Mouse (Mus musculus) CD4-positive helper T cell, adult 2 months (primary cell): ENCODE measurements around the gene Gm20532.

Source experiments
- DNase-seq: peaks from one replicate; pipeline ENCODE4 v3.0.0-alpha.2; 2012; ENCODE audit warnings: low read depth, missing footprints, low spot score

Gene Gm20532

DNA sequence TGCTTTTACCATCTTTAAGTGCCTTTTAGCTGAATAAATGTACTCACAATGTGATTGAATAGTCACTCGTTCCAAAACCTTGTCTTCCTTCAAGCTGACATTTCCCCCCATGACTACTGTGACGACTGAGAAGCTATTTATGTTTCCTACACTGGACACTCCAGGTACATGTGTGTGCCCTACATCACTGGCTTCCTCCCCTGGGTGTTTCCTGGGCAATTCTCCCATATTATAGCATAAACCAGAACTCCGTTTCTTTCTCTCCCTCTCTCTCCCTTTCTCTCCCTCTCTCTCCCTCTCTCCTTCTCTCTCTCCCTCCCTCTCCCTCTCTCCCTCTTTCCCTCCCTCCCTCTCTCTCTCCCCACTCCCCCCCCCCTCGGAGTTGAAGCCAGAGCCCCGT lies 12.6 kb upstream of the Gm20532 start:
- no peak for DNase-seq

DNA sequence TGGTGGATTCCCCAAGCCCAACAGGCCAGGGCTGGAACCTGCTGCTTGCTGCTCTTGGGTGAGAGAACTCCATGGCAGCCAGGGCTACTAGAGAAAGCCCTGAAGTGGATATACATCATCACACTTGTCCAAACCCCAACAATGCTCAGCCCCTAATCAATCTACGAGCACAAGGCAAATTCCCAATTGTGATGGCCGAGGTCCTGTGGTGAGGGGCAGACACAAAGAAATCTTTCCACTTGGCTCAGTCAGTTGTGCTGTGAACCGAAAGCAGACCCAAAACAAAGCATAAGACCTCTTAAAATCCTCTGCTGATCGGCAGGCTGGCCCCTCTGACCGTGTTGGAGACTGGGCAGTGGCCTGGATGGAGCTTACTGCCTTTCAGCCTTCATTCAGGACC lies 11.6 kb upstream of the Gm20532 start:
- no peak for DNase-seq

DNA sequence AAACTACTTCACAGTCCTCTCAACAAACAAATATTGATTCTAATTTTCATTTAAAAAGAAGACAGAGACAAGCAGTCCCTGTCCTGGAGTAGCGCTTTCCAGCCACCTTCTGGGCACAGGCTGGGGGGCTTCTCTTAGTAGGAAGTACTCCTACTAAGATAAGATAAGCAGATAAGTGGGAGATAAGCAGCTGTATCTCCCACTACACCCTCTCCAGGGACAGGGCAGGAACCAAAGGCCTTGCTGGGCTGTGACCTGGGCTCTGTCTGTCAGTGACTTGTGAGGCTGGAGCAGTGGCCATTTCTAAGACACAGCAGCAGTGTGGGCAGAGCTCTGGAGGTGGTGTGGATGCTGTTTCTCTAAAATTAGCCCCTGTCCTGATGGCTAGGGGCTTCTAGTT lies 11.1 kb upstream of the Gm20532 start:
- DNase-seq, result no peak

DNA sequence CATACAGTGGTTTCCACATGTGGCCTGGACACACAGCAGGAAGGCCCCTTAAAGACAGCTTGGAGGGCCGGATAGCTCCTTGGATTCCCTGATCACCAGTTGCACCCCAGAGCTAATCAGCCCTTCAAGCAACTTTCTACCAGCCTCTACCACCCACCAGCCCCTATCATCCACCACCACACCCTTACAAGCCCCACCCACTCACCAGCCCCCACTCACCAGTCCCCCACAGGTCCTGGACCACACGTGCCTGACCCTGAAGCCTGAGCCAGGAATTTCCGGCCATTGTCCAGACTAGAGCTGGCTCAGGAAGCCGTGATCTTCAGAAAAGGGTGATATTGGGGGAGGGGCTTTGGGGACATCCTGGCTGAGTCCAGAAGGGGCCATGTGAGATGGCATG lies 10.6 kb upstream of the Gm20532 start:
- no peak for DNase-seq

DNA sequence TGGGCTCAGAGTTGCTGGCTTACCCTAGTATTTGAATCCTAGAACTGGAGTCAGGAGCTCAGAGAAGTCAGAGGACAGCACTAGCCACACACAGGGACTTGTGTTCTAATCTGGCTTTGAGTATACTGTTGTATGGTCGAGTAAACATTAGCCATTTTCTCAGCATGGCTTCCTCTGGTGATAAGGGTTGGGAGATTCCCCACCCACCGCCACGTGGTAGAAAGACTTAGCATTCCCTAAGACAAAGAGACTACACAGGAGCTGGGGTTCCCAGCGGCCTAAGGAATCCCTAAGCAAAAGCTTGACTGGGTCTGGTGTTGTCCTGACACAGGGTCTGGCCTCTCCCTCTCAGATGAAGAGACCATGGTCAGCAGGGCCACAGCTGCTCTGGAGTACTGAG lies 10.0 kb upstream of the Gm20532 start:
- no peak for DNase-seq

DNA sequence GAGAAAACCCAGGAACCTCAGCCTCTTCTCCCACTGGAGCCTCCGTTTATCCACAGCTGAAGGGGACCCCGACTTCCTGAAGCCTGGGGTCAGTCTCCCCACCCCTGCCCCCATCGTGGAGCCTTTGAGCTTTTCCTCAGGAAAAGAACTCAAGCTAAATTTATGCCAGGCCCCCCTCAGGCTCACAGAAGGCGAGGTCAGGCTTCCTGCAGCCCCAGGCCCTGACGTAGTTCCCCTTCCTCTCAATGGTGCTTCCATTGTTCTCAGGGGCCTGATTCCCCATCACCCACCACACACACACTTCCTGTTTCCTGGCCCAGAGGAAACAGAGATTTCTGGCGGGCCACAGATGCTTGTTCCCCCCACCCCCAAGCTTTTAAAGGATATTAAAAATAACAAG lies 8.1 kb upstream of the Gm20532 start:
- DNase-seq, result no peak

DNA sequence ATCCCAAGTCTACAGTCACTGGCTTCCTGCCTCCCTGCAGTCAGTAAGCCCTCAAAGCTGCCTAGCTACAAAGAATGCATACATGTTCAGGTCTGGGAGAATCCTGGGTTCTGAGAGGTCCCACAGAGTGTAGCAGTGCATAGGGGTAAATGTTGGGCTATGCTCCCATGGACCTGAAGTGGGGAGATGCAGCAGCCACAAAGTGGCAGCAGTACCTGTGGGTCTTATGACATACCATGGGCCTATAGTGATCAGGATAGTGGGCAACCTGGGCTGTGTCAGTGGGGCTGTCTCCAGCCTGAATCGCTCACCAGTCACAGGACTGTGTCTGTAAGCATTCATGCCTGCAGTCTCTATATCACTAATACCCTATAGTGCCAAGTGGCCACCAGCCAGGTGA lies 6.7 kb upstream of the Gm20532 start, which contains the start of gene Egfl7:
Egfl7 (plus strand) TSS at position 301 of the 400 bp plus-strand sequence.
- no peak for DNase-seq

DNA sequence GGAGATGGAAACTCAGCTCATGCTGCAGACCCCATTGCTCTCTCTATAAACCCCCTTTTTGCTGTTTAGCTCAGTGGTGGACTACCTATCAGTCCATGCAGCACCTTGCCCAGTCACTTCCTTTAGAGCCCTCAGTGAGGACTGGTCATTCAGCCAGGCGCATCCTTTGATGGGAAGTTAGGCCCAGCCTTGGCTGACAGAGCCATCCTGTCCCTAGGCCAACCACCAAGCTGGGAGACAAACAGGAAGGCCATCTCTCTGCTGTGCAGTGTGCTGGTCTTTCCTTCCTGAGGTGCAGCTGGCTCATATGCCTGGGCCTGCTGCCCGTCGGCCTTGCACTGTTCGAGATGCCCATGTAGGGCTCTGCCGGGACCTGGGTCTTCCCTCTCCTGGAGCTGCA lies 5.7 kb upstream of the Gm20532 start:
- no peak for DNase-seq

DNA sequence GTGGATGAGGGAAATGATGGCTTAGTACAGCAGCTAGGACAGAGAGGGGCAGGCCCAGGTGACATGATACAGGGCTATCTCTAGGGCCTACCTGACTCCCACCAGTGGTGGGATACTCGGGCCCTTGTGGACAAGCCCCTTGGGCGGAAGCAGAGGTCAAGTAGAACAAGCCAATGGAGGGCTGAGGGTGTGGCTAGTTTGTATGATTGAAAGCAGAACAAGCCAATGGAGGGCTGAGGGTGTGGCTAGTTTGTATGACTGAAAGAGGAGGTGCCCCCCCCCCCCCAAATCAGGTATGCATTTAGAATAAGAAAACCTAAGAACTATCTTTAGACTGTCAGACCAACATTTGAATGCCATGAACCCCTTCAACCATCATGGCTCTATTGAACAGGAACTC lies 4.2 kb upstream of the Gm20532 start:
- no peak for DNase-seq

DNA sequence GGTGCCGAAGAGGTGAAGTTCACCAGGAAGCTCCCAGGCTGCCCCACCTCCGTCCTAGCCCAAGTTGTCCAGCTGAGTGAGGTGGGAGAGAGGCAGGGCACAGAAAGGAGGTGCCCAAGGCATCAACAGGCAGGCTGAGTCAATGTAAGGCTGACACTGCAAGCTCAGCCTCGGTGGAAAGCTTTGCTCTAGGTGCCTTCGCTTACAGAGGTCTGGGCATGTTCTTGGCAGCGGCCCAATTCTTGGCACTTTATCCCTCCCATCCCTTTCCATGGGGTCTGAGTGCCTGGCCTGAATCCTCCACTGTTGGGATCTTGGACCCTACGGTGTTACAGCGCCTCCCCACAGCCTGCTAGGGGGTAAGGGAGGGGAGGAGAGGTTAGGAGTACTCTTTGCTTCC lies 3.7 kb upstream of the Gm20532 start:
- no peak for DNase-seq

DNA sequence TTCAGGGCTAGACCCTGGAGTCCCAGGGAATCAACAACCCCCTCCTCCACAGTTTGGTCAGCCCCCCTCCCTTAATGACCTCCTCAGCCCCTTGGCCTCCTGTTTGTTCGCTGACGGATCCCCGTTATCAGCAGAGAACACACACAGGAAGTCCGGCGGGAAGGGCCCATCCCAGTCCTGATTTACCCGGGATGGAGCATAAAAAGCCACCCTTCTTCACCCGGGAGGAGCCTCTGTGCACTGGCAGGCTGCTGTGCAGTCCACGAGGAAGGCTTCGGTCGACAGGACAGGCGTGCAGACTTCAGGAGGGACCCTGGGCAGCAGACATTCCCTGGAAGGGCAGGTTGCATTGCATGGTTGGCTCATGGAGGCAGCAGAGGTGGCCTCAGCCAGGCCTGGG lies 2.8 kb upstream of the Gm20532 start:
- DNase-seq, result no peak

DNA sequence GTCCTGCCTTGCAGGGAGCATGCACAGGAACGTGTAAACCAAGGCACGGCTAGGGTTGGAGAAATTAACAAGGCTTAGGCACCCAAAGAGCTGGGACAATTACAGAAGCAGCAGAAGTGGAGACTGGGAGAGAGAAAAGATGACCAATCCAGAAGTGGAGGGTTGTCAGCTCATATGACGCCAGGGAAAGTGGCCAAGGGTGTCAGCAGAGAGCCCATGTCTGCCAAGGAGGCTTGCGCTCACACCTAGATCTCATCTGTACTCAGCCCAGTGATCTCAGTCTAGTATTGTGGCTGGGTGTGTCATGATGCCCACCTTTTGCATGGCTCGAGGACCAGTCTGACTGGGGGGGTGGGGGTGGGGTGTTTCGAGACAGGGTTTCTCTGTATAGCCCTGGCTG lies 726 bp upstream of the Gm20532 start:
- DNase-seq, result no peak

DNA sequence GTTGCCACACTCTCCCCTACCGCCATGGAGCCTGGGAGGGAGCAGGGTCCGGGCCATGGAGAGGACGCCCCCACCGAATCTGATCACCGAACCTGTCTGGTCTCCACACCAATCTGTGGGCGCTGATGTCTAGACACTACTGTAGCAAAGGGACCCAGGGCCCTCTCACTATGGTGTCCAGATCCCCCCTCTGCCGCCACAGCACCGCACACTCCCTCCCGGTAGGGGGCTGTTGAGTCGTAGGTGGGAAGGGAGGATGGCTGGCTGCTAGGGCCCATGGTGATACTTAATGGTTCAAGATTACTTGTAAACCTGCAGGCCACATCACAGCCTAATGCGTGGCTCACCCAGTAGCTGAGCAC lies 586 bp downstream of the Gm20532 start:
- DNase-seq, result peak; percentile 30

DNA sequence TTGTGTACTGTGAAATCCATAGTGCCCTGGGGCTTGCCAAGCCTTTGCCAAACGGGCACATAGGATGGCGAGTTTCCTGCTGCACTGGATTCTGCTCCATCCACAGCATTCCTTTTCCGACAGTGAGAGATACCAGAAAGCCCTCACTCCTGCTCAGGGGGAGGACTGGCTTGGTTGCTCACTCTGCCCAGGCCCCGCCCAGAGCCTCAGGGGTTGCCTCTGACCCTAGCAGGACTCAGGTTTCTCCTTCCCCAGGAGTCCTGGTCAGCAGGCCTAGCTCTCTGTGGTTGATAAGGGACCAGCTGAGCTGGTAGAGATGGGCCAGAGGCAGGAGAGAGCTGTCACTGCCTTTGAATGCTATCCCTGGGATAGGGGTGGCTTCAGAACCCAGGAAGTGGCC lies 2.1 kb downstream of the Gm20532 start:
- no peak for DNase-seq

DNA sequence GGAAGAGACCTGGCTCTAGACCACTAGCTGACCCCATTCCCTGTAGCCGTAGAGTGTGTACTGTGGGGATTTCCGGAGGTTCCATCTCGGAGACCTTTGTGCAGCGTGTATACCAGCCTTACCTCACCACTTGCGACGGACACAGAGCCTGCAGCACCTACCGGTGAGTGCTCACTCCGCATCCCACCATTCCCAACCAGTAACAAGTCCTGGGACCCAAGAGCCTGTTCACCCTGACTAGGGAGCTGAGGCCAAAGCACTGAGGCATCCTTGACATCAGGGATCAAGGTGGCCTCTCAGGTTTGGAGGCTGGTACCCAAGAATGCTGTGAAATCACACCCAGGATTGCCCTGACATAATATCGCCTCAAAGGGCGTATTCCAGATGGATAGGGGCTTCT lies 2.8 kb downstream of the Gm20532 start:
- no peak for DNase-seq

DNA sequence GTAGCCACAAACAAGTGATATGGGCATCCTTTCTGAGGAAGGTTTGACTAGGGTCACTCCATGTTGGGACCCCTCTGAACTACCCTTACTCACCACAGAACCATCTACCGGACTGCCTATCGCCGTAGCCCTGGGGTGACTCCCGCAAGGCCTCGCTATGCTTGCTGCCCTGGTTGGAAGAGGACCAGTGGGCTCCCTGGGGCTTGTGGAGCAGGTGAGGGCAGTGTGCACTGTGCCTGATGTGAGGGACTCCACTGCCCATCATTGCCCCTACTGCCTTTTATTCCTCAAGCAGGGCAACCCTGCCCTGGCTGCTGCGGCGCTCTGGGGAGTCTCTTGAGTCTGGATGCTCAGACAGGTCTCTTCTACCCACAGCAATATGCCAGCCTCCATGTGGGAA lies 3.8 kb downstream of the Gm20532 start:
- no peak for DNase-seq

DNA sequence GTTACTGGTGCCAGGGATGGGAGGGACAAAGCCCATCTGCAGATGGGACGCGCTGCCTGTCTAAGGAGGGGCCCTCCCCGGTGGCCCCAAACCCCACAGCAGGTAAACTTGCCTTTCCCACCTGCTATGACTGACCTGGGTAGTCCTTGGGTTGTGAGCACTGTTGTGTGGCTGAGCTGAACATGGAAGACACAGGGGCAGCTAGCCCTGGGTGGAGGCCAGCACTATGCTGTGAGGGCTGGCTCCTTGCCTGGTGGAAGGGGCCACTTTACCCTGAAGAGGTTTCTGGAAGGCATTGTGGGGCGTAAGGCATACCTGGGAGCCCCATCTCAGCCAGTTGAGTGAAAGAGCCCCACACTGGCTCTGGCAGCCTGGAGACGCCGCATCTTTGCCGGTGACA lies 4.5 kb downstream of the Gm20532 start:
- no peak for DNase-seq

DNA sequence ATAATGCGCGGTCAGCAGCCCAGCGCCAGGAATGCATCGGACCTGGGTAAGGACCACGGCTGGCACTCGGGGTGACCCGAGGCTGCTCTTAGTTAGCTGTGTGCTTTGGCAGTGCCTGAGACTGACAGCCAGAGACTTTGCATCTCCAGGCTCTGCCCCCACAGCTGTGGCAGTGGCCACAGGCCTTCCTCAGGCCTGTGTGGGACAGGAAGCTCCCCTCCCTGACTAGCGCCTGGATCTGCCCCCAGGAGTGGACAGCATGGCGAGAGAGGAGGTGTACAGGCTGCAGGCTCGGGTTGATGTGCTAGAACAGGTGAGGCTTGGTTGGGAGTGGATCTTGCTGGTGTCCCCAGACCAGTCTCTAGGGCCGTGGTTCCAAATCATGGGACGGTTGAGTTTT lies 5.0 kb downstream of the Gm20532 start:
- no peak for DNase-seq

DNA sequence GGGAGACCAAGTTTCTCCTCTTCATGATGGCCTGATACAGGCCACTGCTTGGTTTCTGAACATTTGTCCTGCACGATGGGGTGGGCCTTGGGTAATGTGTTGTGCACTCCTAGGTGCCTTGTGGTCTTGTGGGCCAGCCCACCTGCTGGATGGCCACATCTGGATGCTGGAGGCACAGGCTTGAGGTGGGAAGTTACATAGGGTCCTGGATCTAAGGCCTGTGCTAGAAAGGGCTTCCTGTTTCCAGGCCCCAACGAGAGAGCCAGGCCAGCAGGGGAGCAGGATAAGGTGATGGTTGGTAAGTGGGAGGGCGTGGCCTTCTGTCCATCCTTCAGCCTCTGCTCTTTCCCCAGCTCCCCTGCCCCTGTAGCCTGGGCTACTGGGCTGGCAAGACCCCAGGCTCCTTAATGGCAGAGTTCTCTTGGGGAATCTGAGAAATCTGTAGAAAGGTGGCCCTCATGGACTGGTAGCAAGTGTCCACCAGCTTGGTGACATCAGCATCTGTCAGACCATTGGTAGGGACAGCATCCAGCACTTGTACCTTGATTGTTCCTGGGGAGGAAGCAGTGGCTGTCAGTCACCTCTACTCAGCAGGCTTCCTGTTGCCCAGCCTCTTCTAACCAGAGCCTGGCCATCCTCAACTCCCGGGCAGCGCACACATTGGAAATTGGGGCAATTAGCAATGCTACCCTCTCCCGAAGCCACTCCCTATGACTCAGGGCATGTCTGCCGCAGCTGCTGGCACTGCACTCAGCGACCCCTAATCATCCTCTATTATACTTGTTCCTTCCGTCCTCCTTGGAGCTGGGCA lies 7.0 kb downstream of the Gm20532 start:
- DNase-seq, result no peak

DNA sequence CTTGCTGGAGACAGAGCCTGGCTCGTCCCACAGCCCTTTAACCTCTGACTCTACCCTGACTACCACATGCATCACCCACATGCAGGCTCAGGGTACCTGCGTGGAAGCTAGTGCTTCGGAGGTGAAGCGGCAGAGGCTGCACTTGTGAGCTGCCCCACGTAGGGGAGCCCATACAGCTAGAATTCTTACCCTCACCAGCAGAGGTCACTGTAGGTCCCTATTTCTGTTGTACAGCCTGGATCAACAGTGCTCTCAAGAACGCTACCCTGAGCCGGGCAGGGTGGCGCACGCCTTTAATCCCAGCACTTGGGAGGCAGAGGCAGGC lies 7.5 kb downstream of the Gm20532 start:
- DNase-seq, result peak; percentile 82

DNA sequence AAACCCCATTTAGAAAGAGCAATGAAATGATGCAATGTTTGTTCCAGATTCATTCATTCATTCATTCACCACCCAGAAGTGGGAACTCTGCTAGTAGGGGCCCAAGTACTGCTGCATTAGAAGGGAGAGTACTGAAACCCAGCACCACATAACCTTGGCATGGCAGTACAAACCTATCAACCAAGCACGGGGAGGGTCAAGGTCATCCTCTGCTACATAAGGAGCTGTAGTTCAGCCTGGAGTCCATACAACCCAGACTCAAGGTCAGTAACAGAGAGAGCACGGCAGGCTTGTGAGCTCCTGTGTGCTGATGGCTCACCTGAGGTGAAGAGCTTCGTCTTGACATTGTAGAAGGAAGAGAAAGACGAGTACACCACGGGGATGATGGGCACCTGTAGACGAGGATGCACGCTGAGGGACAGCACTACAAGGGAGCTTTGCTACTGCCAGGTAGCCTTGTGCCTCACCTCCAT lies 8.1 kb downstream of the Gm20532 start:
- no peak for DNase-seq

DNA sequence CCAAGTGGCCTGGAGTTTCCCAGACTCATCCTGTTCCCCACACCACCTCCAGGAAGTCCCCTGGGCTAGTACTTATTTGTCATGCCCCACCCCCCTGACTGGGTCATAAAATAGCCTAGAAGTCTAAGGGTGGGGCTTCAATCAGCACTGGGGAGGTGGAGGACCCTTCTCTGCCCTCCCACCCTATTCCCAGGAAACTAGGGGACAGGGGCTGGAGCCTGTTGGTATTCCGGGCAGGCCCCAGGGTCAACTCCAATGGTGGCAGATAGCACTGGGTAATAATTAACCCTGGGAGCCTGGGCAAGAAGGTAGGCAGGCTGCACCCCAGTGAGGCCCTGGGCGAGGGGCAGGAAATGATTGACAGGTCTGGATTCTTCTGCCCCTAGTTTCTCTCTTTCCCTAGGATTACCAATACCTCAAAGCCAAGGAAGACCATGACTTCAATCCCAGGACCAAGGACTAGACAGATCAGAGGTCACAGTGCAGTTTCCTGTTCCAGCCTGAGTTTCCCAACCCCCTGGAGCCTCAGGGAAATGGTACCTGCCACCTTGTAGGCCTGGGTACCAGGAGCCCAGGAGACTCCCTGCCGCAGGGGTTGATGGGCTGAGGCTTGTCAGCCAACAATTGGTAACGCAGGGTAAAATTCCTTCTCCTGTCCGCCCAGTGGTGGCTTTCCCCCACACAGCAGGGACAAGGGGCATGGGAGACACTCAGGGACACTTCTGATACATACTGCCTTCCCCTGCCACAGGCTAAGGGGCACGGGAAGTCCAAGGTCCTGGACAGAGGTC lies 8.7 kb downstream of the Gm20532 start:
- DNase-seq, result no peak

DNA sequence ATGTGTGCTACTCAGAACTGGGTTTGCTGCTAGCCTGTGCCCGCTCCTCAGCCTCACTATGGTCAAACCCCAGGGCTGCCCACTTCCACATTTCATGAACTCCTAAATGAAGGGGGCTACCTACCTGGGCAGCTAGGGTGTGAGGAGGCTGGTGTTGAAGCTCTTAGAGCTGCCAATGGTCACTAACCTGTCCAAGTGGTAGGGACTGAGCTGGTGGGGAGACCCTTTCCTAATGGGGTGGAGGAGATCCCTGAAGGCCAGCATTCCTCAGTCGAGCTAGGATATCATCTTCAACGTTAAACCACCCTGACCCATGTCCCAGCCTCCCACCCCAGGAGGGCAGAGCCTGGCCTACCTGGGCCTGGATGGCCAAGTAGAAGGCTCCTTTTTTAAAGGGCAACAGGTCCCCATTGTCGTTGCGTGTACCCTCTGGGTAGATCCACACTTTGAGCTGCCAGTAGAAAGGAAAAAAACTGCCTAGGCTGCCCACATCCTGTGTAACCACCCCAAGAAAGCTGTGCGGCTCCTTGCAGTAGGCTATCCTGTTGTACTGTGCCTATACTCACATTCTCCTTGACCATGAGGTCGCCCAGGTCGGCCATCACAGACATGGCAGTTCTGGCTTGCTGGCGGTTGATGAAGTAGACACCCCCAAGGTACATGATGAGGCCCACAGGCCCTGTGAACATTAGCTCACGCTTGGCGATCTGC lies 9.4 kb downstream of the Gm20532 start:
- peak; percentile 28 for DNase-seq
